Mouse (Mus musculus) left cerebral cortex, adult 2 months (tissue): ENCODE results near the gene Cpm. TPM values are rescaled to one million over a fixed set of nuclear protein-coding genes. Genes with fewer than 3 reads are reported as not detected.

Source experiments
- DNase-seq, 2 experiments: peaks; one replicate each; pipeline ENCODE4 v3.0.0; 2021 to 2022; ENCODE audit warnings: low spot score in 2 of 2, mixed read lengths in 1 of 2; ENCODE audit errors: extremely low spot score in 1 of 2
- H3K27ac ChIP-seq: fragments of 200-600 bp; 2 replicates; pipeline ENCODE4 v1.8.1; 2022
- H3K4me3 ChIP-seq: fragments of 200-600 bp; 2 replicates; pipeline ENCODE4 v1.8.1; 2022
- CTCF ChIP-seq: fragments of 200-600 bp; IDR thresholded peaks from 2 replicates; pipeline ENCODE4 v1.8.1; 2022; ENCODE audit warnings: antibody characterized with exemption, mild to moderate bottlenecking, moderate library complexity
- intact Hi-C: fragments of 180-260 bp; cut with DNase I; formaldehyde crosslinking; loops from one replicate; pipeline ENCODE4 v1.15.1; 2025
- total RNA-seq, 2 experiments: library from RNA; stranded (reverse); gene quantifications; 2 replicates each; pipeline ENCODE4 v1.2.3; 2021

Gene Cpm
- total RNA-seq, 2 experiments from 2014 or later: 5.2 to 5.3 TPM

GRCm38 (mm10) chr10:117603834-117604623, 25.3 kb upstream of the Cpm start:
- no peak for TF ChIP-seq CTCF
- intact Hi-C loops: loop anchor here (5.0 kb wide), 1 partner anchor 43 kb away; no protein-coding TSS in a partner anchor
- H3K4me3 ChIP-seq: no peak overlapping the region
- peak overlapping the region; percentile 76 for H3K27ac ChIP-seq
- DNase-seq: peak; percentile 21 to 40

- no peak for TF ChIP-seq CTCF
- Histone ChIP-seq H3K27ac (peak overlapping the region; percentile 76; the same call in 1 of the 2 replicates), H3K4me3 (no peak overlapping the region)
- DNase-seq: no peak
- intact Hi-C loops: loop anchor here (5.0 kb wide), 1 partner anchor 43 kb away; no protein-coding TSS in a partner anchor
These were observed 24.5 kb upstream of the Cpm start for GRCm38 (mm10) chr10:117604624-117605282.

- intact Hi-C loops: no loop called here
- DNase-seq: no peak
- Histone ChIP-seq H3K4me3 (no peak overlapping the region), H3K27ac (no peak overlapping the region)
- TF ChIP-seq CTCF: no peak
These were observed 23.7 kb upstream of the Cpm start for GRCm38 (mm10) chr10:117605283-117606243.

- H3K4me3 ChIP-seq: no peak overlapping the region
- no peak overlapping the region for H3K27ac ChIP-seq
- no peak for DNase-seq
- intact Hi-C loops: no loop called here
- no peak for TF ChIP-seq CTCF
These were observed 22.9 kb upstream of the Cpm start for GRCm38 (mm10) chr10:117606423-117606822.

- TF ChIP-seq CTCF: no peak
- no peak for DNase-seq
- Histone ChIP-seq H3K27ac (no peak overlapping the region), H3K4me3 (no peak overlapping the region)
- intact Hi-C loops: no loop called here
These were observed 22.1 kb upstream of the Cpm start for GRCm38 (mm10) chr10:117607051-117607803.

GRCm38 (mm10) chr10:117607804-117608279, 21.5 kb upstream of the Cpm start:
- no peak overlapping the region for H3K27ac ChIP-seq
- intact Hi-C loops: no loop called here
- H3K4me3 ChIP-seq: no peak overlapping the region
- DNase-seq: no peak
- no peak for TF ChIP-seq CTCF

- Histone ChIP-seq H3K27ac (no peak overlapping the region), H3K4me3 (no peak overlapping the region)
- intact Hi-C loops: no loop called here
- DNase-seq: no peak
- TF ChIP-seq CTCF: no peak
These were observed 20.8 kb upstream of the Cpm start for GRCm38 (mm10) chr10:117608487-117608886.

- intact Hi-C loops: no loop called here
- no peak for DNase-seq
- no peak for TF ChIP-seq CTCF
- H3K4me3 ChIP-seq: no peak overlapping the region
- no peak overlapping the region for H3K27ac ChIP-seq
These were observed 20.1 kb upstream of the Cpm start for GRCm38 (mm10) chr10:117608988-117609809.

GRCm38 (mm10) chr10:117609810-117610090, 19.6 kb upstream of the Cpm start:
- TF ChIP-seq CTCF: no peak
- intact Hi-C loops: no loop called here
- Histone ChIP-seq H3K4me3 (no peak overlapping the region), H3K27ac (no peak overlapping the region)
- DNase-seq: no peak

- H3K27ac ChIP-seq: no peak overlapping the region
- intact Hi-C loops: no loop called here
- no peak for DNase-seq
- no peak overlapping the region for H3K4me3 ChIP-seq
- TF ChIP-seq CTCF: no peak
These were observed 19.0 kb upstream of the Cpm start for GRCm38 (mm10) chr10:117610160-117610764.
